Mouse (Mus musculus) embryonic facial prominence, embryonic 10.5 days (tissue): Measurements from ENCODE around the gene Gm9945. TPM values are rescaled to one million over a fixed set of nuclear protein-coding genes. Genes with fewer than 3 reads are reported as not detected.

ENCODE experiments used
- DNase-seq: peaks from one replicate; pipeline ENCODE4 v3.0.0-alpha.2; 2017; ENCODE audit warnings: low spot score
- H3K27ac ChIP-seq: fragments of 300-500 bp; sonication (generic); replicated peaks from 2 replicates; pipeline ENCODE4 v1.5.1; 2016; ENCODE audit warnings: mild to moderate bottlenecking
- H3K27me3 ChIP-seq: fragments of 300-500 bp; sonication (generic); replicated peaks from 2 replicates; pipeline ENCODE4 v1.6.1; 2016; ENCODE audit warnings: low read depth, mild to moderate bottlenecking; ENCODE audit not compliant: poor library complexity, severe bottlenecking
- H3K36me3 ChIP-seq: fragments of 300-500 bp; sonication (generic); replicated peaks from 2 replicates; pipeline ENCODE4 v1.6.1; 2016; ENCODE audit warnings: mild to moderate bottlenecking, moderate library complexity
- H3K4me1 ChIP-seq: fragments of 300-500 bp; sonication (generic); 2 replicates; pipeline ENCODE4 v1.6.1; 2016
- H3K4me3 ChIP-seq: fragments of 300-500 bp; sonication (generic); 2 replicates; pipeline ENCODE4 v1.5.1; 2016; ENCODE audit warnings: mild to moderate bottlenecking, moderate library complexity
- H3K9me3 ChIP-seq: fragments of 300-500 bp; sonication (generic); 2 replicates; pipeline ENCODE4 v1.6.1; 2016; ENCODE audit warnings: mild to moderate bottlenecking
- WGBS: fragments of 180-500 bp; shearing (Covaris S2); methylation state at CpG from one replicate; pipeline ENCODE4 v1.1.7; 2016; 5-methylcytosine and 5-hydroxymethylcytosine counted together
- polyA plus RNA-seq: library from polyadenylated mRNA; unstranded; fragments of >200 nt; fragmentation: Nextera tagmentation; extraction: Ambion mirVana; gene quantifications from 2 replicates; pipeline ENCODE4 v1.2.1, GENCODE M21; 2016

Gm9945 gene
- polyA plus RNA-seq, 1 experiment from 2014 or later = 0.16 TPM

GRCm38 (mm10) chr11:53486351-53486750, 6.4 kb downstream of the Gm9945 start:
- peak overlapping the region; percentile 46; the same call in 1 of the 2 replicates for H3K4me3 ChIP-seq
- H3K9me3 ChIP-seq = no peaks in the 10 kb centered on the region
- H3K27me3 ChIP-seq = peaks cover 68% of the 10 kb centered on the region
- peaks cover 25% of the 10 kb centered on the region for H3K4me1 ChIP-seq
- H3K36me3 ChIP-seq = no peaks in the 10 kb centered on the region
- DNase-seq = no peak
- WGBS = 57% methylated on average over 3 of the region's 3 CpGs
- H3K27ac ChIP-seq = no peak overlapping the region

- peak; percentile 56 for DNase-seq
- Histone ChIP-seq H3K27ac (no peak overlapping the region), H3K9me3 (no peaks in the 10 kb centered on the region), H3K27me3 (peaks cover 62% of the 10 kb centered on the region), H3K36me3 (no peaks in the 10 kb centered on the region), H3K4me1 (peaks cover 32% of the 10 kb centered on the region), H3K4me3 (peak overlapping the region; percentile 46)
- 8% methylated on average over 27 of the region's 27 CpGs for WGBS
Observed at GRCm38 (mm10) chr11:53486822-53487594, 7.0 kb downstream of the Gm9945 start.

GRCm38 (mm10) chr11:53489007-53489406, 9.0 kb downstream of the Gm9945 start:
- Histone ChIP-seq H3K9me3 (no peaks in the 10 kb centered on the region), H3K27me3 (peaks cover 48% of the 10 kb centered on the region), H3K4me3 (no peak overlapping the region), H3K27ac (no peak overlapping the region), H3K4me1 (peaks cover 51% of the 10 kb centered on the region), H3K36me3 (no peaks in the 10 kb centered on the region)
- WGBS = 89% methylated on average over 5 of the region's 5 CpGs
- DNase-seq = no peak

- no peaks in the 10 kb centered on the region for H3K9me3 ChIP-seq
- H3K27ac ChIP-seq = no peak overlapping the region
- peaks cover 51% of the 10 kb centered on the region for H3K4me1 ChIP-seq
- 62% methylated on average over 9 of the region's 9 CpGs for WGBS
- peaks cover 48% of the 10 kb centered on the region for H3K27me3 ChIP-seq
- H3K4me3 ChIP-seq = no peak overlapping the region
- no peak for DNase-seq
- no peaks in the 10 kb centered on the region for H3K36me3 ChIP-seq
Observed at GRCm38 (mm10) chr11:53489421-53489820, 9.5 kb downstream of the Gm9945 start.

- peak overlapping the region; percentile 65 for H3K27ac ChIP-seq
- DNase-seq = peak; percentile 54
- 9% methylated on average over 8 of the region's 8 CpGs for WGBS
- no peaks in the 10 kb centered on the region for H3K36me3 ChIP-seq
- H3K4me1 ChIP-seq = peaks cover 62% of the 10 kb centered on the region
- H3K4me3 ChIP-seq = 0 out of 2 replicates have a peak overlapping the region, but pooled peaks have one; percentile 12
- H3K27me3 ChIP-seq = peaks cover 39% of the 10 kb centered on the region
- H3K9me3 ChIP-seq = no peaks in the 10 kb centered on the region
Observed at GRCm38 (mm10) chr11:53491954-53492401, 12.0 kb downstream of the Gm9945 start.

GRCm38 (mm10) chr11:53493243-53493955, 13.4 kb downstream of the Gm9945 start:
- Histone ChIP-seq H3K36me3 (no peaks in the 10 kb centered on the region), H3K27me3 (peaks cover 39% of the 10 kb centered on the region), H3K27ac (no peak overlapping the region; the same call in 1 of the 2 replicates), H3K9me3 (no peaks in the 10 kb centered on the region), H3K4me3 (no peak overlapping the region), H3K4me1 (peaks cover 53% of the 10 kb centered on the region)
- 24% methylated on average over 3 of the region's 3 CpGs for WGBS
- DNase-seq = peak; percentile 54

GRCm38 (mm10) chr11:53495417-53495816, 15.5 kb downstream of the Gm9945 start:
- Histone ChIP-seq H3K27me3 (peaks cover 48% of the 10 kb centered on the region), H3K4me1 (peaks cover 51% of the 10 kb centered on the region), H3K9me3 (no peaks in the 10 kb centered on the region), H3K27ac (no peak overlapping the region), H3K36me3 (no peaks in the 10 kb centered on the region), H3K4me3 (no peak overlapping the region)
- no peak for DNase-seq
- 32% methylated on average over 6 of the region's 6 CpGs for WGBS

- Histone ChIP-seq H3K4me1 (peaks cover 53% of the 10 kb centered on the region), H3K4me3 (no peak overlapping the region), H3K9me3 (no peaks in the 10 kb centered on the region), H3K27ac (peak overlapping the region; percentile 19; the same call in 1 of the 2 replicates), H3K27me3 (peaks cover 48% of the 10 kb centered on the region), H3K36me3 (no peaks in the 10 kb centered on the region)
- WGBS = 81% methylated on average over 6 of the region's 6 CpGs
- DNase-seq = no peak
Observed at GRCm38 (mm10) chr11:53496946-53497345, 17.0 kb downstream of the Gm9945 start.

GRCm38 (mm10) chr11:53500569-53500968, 20.6 kb downstream of the Gm9945 start:
- H3K27ac ChIP-seq = no peak overlapping the region
- H3K27me3 ChIP-seq = peaks cover 48% of the 10 kb centered on the region
- peak; percentile 63 for DNase-seq
- no peaks in the 10 kb centered on the region for H3K36me3 ChIP-seq
- WGBS = 10% methylated on average over 11 of the region's 11 CpGs
- H3K4me3 ChIP-seq = peak overlapping the region; percentile 19; the same call in 1 of the 2 replicates
- H3K9me3 ChIP-seq = no peaks in the 10 kb centered on the region
- peaks cover 44% of the 10 kb centered on the region for H3K4me1 ChIP-seq

- DNase-seq = no peak
- H3K4me3 ChIP-seq = no peak overlapping the region
- peaks cover 39% of the 10 kb centered on the region for H3K27me3 ChIP-seq
- no peak overlapping the region for H3K27ac ChIP-seq
- WGBS = 84% methylated on average over 8 of the region's 8 CpGs
- H3K4me1 ChIP-seq = peaks cover 29% of the 10 kb centered on the region
- H3K9me3 ChIP-seq = no peaks in the 10 kb centered on the region
- no peaks in the 10 kb centered on the region for H3K36me3 ChIP-seq
Observed at GRCm38 (mm10) chr11:53502039-53502765, 22.2 kb downstream of the Gm9945 start.

- peaks cover 33% of the 10 kb centered on the region for H3K4me1 ChIP-seq
- H3K9me3 ChIP-seq = no peaks in the 10 kb centered on the region
- WGBS = 88% methylated on average over 5 of the region's 5 CpGs
- no peaks in the 10 kb centered on the region for H3K36me3 ChIP-seq
- no peak overlapping the region for H3K27ac ChIP-seq
- no peak for DNase-seq
- no peak overlapping the region for H3K4me3 ChIP-seq
- peaks cover 23% of the 10 kb centered on the region for H3K27me3 ChIP-seq
Observed at GRCm38 (mm10) chr11:53503738-53504137, 23.8 kb downstream of the Gm9945 start.

- peaks cover 17% of the 10 kb centered on the region for H3K27me3 ChIP-seq
- no peak overlapping the region for H3K4me3 ChIP-seq
- no peak overlapping the region for H3K27ac ChIP-seq
- H3K36me3 ChIP-seq = no peaks in the 10 kb centered on the region
- WGBS = 79% methylated on average over 8 of the region's 8 CpGs
- DNase-seq = no peak
- peaks cover 33% of the 10 kb centered on the region for H3K4me1 ChIP-seq
- no peaks in the 10 kb centered on the region for H3K9me3 ChIP-seq
Observed at GRCm38 (mm10) chr11:53504376-53504775, 24.4 kb downstream of the Gm9945 start.
